In the genomic region with DNA sequence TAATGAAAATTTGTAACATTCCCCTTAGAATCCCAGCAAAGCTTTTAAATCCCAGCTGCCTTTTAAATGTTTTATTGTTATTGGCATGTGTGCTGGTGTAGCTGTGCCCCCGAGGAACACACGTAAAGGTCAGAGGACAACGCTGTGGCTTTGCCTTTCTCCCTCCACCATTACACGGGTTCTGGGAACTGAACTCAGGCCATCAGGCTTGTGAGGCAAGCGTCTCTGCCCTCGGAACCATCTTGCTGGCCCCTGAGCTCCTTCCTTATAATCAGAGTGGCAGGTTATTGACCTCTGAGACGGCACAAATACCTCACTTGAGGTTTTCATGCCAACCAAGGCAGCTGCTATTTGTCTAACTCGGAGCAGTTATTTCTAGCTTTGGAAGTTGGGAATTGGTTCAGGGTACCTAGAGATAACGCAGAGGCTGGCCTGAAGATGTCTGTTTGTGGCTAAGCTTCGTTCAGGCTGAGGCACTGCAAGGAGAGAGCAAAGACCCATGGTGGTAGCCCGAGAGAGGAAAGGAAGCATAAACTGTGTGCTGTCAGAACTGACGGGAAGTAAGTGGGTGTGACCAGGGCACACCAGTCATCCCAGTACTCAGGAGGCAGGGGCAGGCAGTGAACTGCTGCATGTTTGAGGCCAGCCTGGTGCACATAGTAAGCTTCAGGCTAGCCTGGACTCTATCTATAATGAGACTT, we compare ENCODE assay signal across 15 mouse cellular contexts. TPM values are rescaled to one million over a fixed set of nuclear protein-coding genes. Genes with fewer than 3 reads are reported as not detected.
DNase-seq lines count a peak whose midpoint lies in the region; ATAC-seq and TF ChIP-seq lines count a peak whose summit lies in the region.
"Had no signal": no experiment of that assay in that cellular context is flagged by ENCODE, and none has a peak within 500 bp of the region (broad histone marks: within the 10 kb centered on the region; RNA-seq: fewer than 3 reads in every experiment).

No protein-coding gene starts in this region.

- no peaks in the 10 kb centered on the region for H3K27me3 ChIP-seq in lung, embryonic 14.5 days (ENCODE audit: insufficient read depth, low read length)
- no peaks in the 10 kb centered on the region for H3K27me3 ChIP-seq in intestine, embryonic 15.5 days (replicated peaks)
- no peaks in the 10 kb centered on the region for H3K27me3 ChIP-seq in heart, embryonic 12.5 days (replicated peaks)
- H3K27me3 ChIP-seq: embryonic facial prominence, embryonic 15.5 days had no signal

- ATAC-seq in lung, embryonic 14.5 days (ENCODE audit: insufficient read depth) = peak; percentile 29
- ATAC-seq in intestine, embryonic 15.5 days = peak; percentile 73
- peak; percentile 50 for ATAC-seq in megakaryocyte progenitor cell, adult 5-6 weeks (replicated peaks; ENCODE audit: poor library complexity)
- no peak for ATAC-seq in heart, embryonic 12.5 days (ENCODE audit: insufficient number of reproducible peaks, low FRiP score)
- ATAC-seq: forebrain, embryonic 16.5 days had no signal

- H3K9me3 ChIP-seq in lung, embryonic 14.5 days (ENCODE audit: low read depth, low read length) = 0 out of 2 replicates have a peak, but pooled peaks cover 3% of the 10 kb centered on the region
- H3K9me3 ChIP-seq in intestine, embryonic 15.5 days = no peaks in the 10 kb centered on the region
- H3K9me3 ChIP-seq in heart, embryonic 12.5 days (replicated peaks) = peaks cover 12% of the 10 kb centered on the region

- no peak for DNase-seq in lung, embryonic 14.5 days
- DNase-seq in lung, postnatal 25 days (ENCODE audit: low spot score) = no peak
- peak; percentile 43 for DNase-seq in adipocyte (ENCODE audit: low spot score)
- DNase-seq in cerebellum, adult 8-10 months = no peak
- DNase-seq: adrenal gland, postnatal 10 days; cerebellum, postnatal 25 days; gastrocnemius, postnatal 14 days; lung, postnatal 4 days had no signal

- H3K4me1 ChIP-seq in lung, embryonic 14.5 days (ENCODE audit: insufficient read depth) = no peaks in the 10 kb centered on the region
- no peaks in the 10 kb centered on the region for H3K4me1 ChIP-seq in intestine, embryonic 15.5 days (replicated peaks)
- H3K4me1 ChIP-seq in heart, embryonic 12.5 days (replicated peaks) = peaks cover 8% of the 10 kb centered on the region; the same call in 1 of the 2 replicates

- no peak overlapping the region for H3K27ac ChIP-seq in lung, embryonic 14.5 days (ENCODE audit: low read depth)
- no peak overlapping the region for H3K27ac ChIP-seq in intestine, embryonic 15.5 days
- H3K27ac ChIP-seq in heart, embryonic 12.5 days (ENCODE audit: poor library complexity, severe bottlenecking) = no peak overlapping the region
- H3K27ac ChIP-seq: embryonic facial prominence, embryonic 15.5 days had no signal

- no peak for TF ChIP-seq CTCF in lung, embryonic 14.5 days (IDR thresholded peaks at IDR 0.05; ENCODE audit: low read depth)

- H3K4me2 ChIP-seq in lung, embryonic 14.5 days = no peak overlapping the region
- H3K4me2 ChIP-seq in intestine, embryonic 15.5 days (replicated peaks) = no peak overlapping the region
- no peak overlapping the region for H3K4me2 ChIP-seq in heart, embryonic 12.5 days
- H3K4me2 ChIP-seq: embryonic facial prominence, embryonic 15.5 days had no signal

- H3K9ac ChIP-seq in lung, embryonic 14.5 days = no peak overlapping the region
- H3K9ac ChIP-seq in intestine, embryonic 15.5 days = no peak overlapping the region
- H3K9ac ChIP-seq in heart, embryonic 12.5 days = no peak overlapping the region
- H3K9ac ChIP-seq: embryonic facial prominence, embryonic 15.5 days had no signal

- peaks cover 9% of the 10 kb centered on the region for H3K36me3 ChIP-seq in lung, embryonic 14.5 days (ENCODE audit: insufficient read depth)
- 0 out of 2 replicates have a peak, but pooled peaks cover 5% of the 10 kb centered on the region for H3K36me3 ChIP-seq in intestine, embryonic 15.5 days
- peaks cover 12% of the 10 kb centered on the region for H3K36me3 ChIP-seq in heart, embryonic 12.5 days

- WGBS in lung, embryonic 14.5 days = 44% methylated on average over 12 of the region's 12 CpGs
- 49% methylated on average over 12 of the region's 12 CpGs for WGBS in intestine, embryonic 15.5 days
- 55% methylated on average over 12 of the region's 12 CpGs for WGBS in heart, embryonic 12.5 days

- no peak overlapping the region for H3K4me3 ChIP-seq in lung, embryonic 14.5 days (ENCODE audit: low read depth, low read length)
- H3K4me3 ChIP-seq in intestine, embryonic 15.5 days (replicated peaks) = no peak overlapping the region
- H3K4me3 ChIP-seq in heart, embryonic 12.5 days = no peak overlapping the region
- H3K4me3 ChIP-seq: embryonic facial prominence, embryonic 15.5 days had no signal

RNA-seq across cellular contexts. Expression of a gene that starts 48.4 kb away (rescaled TPM):
- polyA plus RNA-seq in lung, embryonic 14.5 days (2014; fragmentation: Nextera tagmentation; extraction: Ambion mirVana) = 0.05 and 0.11 TPM in 2 replicates
- polyA plus RNA-seq in intestine, embryonic 15.5 days (2015; fragmentation: Nextera tagmentation; extraction: Ambion mirVana) = 0.10 TPM in 1 of 2 replicates, not detected in the other
- 0.10 TPM in 1 of 2 replicates, not detected in the other for total RNA-seq in megakaryocyte progenitor cell, adult 5-6 weeks (2015)
- 0.14 TPM in 1 of 2 replicates, not detected in the other for total RNA-seq in megakaryocyte progenitor cell, adult 5-6 weeks (2017)
- not detected in 2 replicates for polyA plus RNA-seq in heart, embryonic 12.5 days (2016; fragmentation: Nextera tagmentation; extraction: Ambion mirVana)
- total RNA-seq: layer of hippocampus, adult 18-20 months had no signal
- polyA plus RNA-seq: forebrain, embryonic 16.5 days; heart, embryonic 14.5 days had no signal

RNA-seq across cellular contexts. Expression of a gene that starts 52.4 kb away (rescaled TPM):
- polyA plus RNA-seq in lung, embryonic 14.5 days (2014; fragmentation: Nextera tagmentation; extraction: Ambion mirVana) = 33.8 and 35.0 TPM in 2 replicates
- 44.3 and 46.0 TPM in 2 replicates for polyA plus RNA-seq in intestine, embryonic 15.5 days (2015; fragmentation: Nextera tagmentation; extraction: Ambion mirVana)
- 28.8 and 36.7 TPM in 2 replicates for total RNA-seq in megakaryocyte progenitor cell, adult 5-6 weeks (2015)
- 18.0 and 26.9 TPM in 2 replicates for total RNA-seq in megakaryocyte progenitor cell, adult 5-6 weeks (2017)
- 27.3 and 27.8 TPM in 2 replicates for polyA plus RNA-seq in heart, embryonic 12.5 days (2016; fragmentation: Nextera tagmentation; extraction: Ambion mirVana)
